In genomic region chr13:52709580-52709979, GRCm38 (mm10) we compare ENCODE assay signal across 19 mouse cellular contexts.
"Had no signal": no experiment of that assay in that cellular context is flagged by ENCODE, and none has a peak within 500 bp of the region (broad histone marks: within the 10 kb centered on the region; RNA-seq: fewer than 3 reads in every experiment).

No protein-coding gene starts in this region.

- H3K36me3 ChIP-seq: liver, embryonic 15.5 days; midbrain, embryonic 10.5 days; midbrain, embryonic 12.5 days; neural tube, embryonic 13.5 days; neural tube, embryonic 15.5 days had no signal

- H3K9me3 ChIP-seq: liver, embryonic 15.5 days; midbrain, embryonic 10.5 days; midbrain, embryonic 12.5 days; neural tube, embryonic 13.5 days; neural tube, embryonic 15.5 days had no signal

- H3K27me3 ChIP-seq: liver, embryonic 15.5 days; midbrain, embryonic 12.5 days; neural tube, embryonic 13.5 days; neural tube, embryonic 15.5 days had no signal

- ATAC-seq: midbrain, embryonic 16.5 days had no signal

- H3K9ac ChIP-seq: liver, embryonic 15.5 days; lung, embryonic 14.5 days; midbrain, embryonic 12.5 days; neural tube, embryonic 13.5 days; neural tube, embryonic 15.5 days had no signal

- H3K27ac ChIP-seq: liver, embryonic 15.5 days; midbrain, embryonic 10.5 days; midbrain, embryonic 12.5 days; neural tube, embryonic 13.5 days; neural tube, embryonic 15.5 days had no signal

- DNase-seq: lung, adult 18-20 months; lung, embryonic 14.5 days; lung, postnatal 10 days; lung, postnatal 4 days; midbrain, embryonic 14.5 days; right cerebral cortex, adult 18-20 months; right cerebral cortex, postnatal 25 days; right cerebral cortex, postnatal 4 days; spleen, adult 18-20 months; thymus, adult 18-20 months; thymus, postnatal 14 days; thymus, postnatal 36 days had no signal

- H3K4me1 ChIP-seq: liver, embryonic 15.5 days; midbrain, embryonic 12.5 days; neural tube, embryonic 13.5 days; neural tube, embryonic 15.5 days had no signal

- H3K4me2 ChIP-seq: liver, embryonic 15.5 days; lung, embryonic 14.5 days; midbrain, embryonic 12.5 days; neural tube, embryonic 13.5 days; neural tube, embryonic 15.5 days had no signal

- H3K4me3 ChIP-seq: liver, embryonic 15.5 days; midbrain, embryonic 10.5 days; midbrain, embryonic 12.5 days; myocyte; neural tube, embryonic 13.5 days; neural tube, embryonic 15.5 days had no signal
